Mouse (Mus musculus) stomach, embryonic 14.5 days (tissue): Measurements from ENCODE around the gene Car12. TPM values are rescaled to one million over a fixed set of nuclear protein-coding genes. Genes with fewer than 3 reads are reported as not detected.
A peak's percentile ranks its signal among the peaks of the same experiment; 100 is the strongest.

ENCODE experiments used
- ATAC-seq: fragments of 200-750 bp; cut with Nextera tagmentation; 2 replicates; pipeline ENCODE4 v1.8.0; 2017; ENCODE audit warnings: low read depth, moderate TSS enrichment; ENCODE audit not compliant: insufficient number of reproducible peaks, insufficient read depth, low FRiP score
- H3K27ac ChIP-seq: fragments of 300-500 bp; sonication (generic); 2 replicates; pipeline ENCODE4 v1.5.1; 2014; ENCODE audit warnings: mild to moderate bottlenecking, low read length, moderate library complexity, mixed read lengths
- H3K27me3 ChIP-seq: fragments of 300-500 bp; sonication (generic); 2 replicates; pipeline ENCODE4 v1.6.1; 2014; ENCODE audit warnings: low read length, control low read depth, mixed read lengths; ENCODE audit not compliant: control insufficient read depth, insufficient read depth
- H3K36me3 ChIP-seq: fragments of 300-500 bp; sonication (generic); 2 replicates; pipeline ENCODE4 v1.6.1; 2014; ENCODE audit warnings: mild to moderate bottlenecking, control low read depth, low read length, moderate library complexity, mixed read lengths; ENCODE audit not compliant: control insufficient read depth, insufficient read depth
- H3K4me1 ChIP-seq: fragments of 300-500 bp; sonication (generic); 2 replicates; pipeline ENCODE4 v1.6.1; 2014; ENCODE audit warnings: low read length, control low read depth, mixed read lengths; ENCODE audit not compliant: control insufficient read depth, insufficient read depth
- H3K4me2 ChIP-seq: fragments of 300-500 bp; sonication (generic); replicated peaks from 2 replicates; pipeline ENCODE4 v1.6.1; 2014; ENCODE audit warnings: low read depth, low read length, control low read depth
- H3K4me3 ChIP-seq: fragments of 300-500 bp; sonication (generic); 2 replicates; pipeline ENCODE4 v1.5.1; 2014; ENCODE audit warnings: low read depth, low read length, control low read depth
- H3K9ac ChIP-seq: fragments of 300-500 bp; sonication (generic); replicated peaks from 2 replicates; pipeline ENCODE4 v1.6.1; 2014; ENCODE audit warnings: low read depth, mild to moderate bottlenecking, control low read depth, low read length, moderate library complexity, mixed read lengths
- H3K9me3 ChIP-seq: fragments of 300-500 bp; sonication (generic); 2 replicates; pipeline ENCODE4 v1.6.1; 2016; ENCODE audit warnings: low read depth, low read length, control low read depth; ENCODE audit not compliant: control insufficient read depth
- WGBS: fragments of 180-500 bp; shearing (Covaris S2); extraction: QIAGEN DNeasy Blood & Tissue Kit; methylation state at CpG from one replicate; pipeline ENCODE4 v1.1.7; 2014; 5-methylcytosine and 5-hydroxymethylcytosine counted together
- polyA plus RNA-seq: library from polyadenylated mRNA; unstranded; fragments of >200 nt; fragmentation: Nextera tagmentation; extraction: Ambion mirVana; gene quantifications from 2 replicates; pipeline ENCODE4 v1.2.1, GENCODE M21; 2014

The Car12 gene
- polyA plus RNA-seq, 1 experiment from 2014 or later, result 7.9 TPM

DNA sequence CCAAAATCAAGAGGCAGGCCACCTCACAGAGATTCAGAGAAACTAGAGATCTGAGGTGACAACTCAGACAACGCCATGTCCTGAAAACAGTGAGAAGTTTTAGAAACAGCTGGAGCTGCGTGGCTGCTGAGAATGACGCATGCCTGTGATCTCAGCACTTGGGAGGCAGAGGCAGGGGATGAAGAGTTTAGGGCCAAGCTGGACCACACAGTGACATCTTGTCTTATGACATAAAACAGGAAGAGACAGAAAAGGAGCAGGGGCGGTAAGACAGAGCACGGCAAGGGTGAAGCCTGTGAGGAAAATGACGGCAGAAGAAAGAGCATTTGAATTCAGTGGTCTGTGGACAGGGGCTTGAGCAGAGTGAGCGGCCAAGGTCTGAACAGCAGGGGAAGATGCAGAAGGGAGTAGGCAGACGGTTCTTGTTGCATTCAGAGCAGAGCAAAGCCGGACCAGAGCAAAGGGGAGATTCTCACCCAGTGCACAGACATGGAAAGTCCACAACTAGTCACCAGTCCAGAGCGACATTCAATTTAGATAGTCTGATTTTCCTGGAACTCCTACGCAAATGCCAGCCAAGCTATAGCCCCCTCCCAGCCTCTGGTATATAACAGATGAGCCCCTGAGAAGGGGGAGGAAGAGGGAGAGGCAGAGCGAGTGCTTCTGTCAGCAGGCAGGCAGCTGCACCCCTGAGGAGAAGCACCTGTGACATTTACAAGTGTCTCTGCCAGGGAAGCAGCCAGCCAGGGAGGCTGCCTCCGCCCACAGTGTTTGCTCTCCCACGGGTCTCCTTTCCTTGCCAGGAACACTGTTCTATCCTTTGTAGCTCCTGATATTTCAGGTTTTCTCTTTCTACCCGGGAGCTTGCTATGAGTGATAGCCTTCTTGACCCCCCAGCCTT lies 19.6 kb downstream of the Car12 start:
- 17% methylated on average over 14 of the region's 15 CpGs for WGBS
- Histone ChIP-seq H3K27me3 (no peaks in the 10 kb centered on the region), H3K4me2 (peak overlapping the region; percentile 16), H3K9ac (0 out of 2 replicates have a peak overlapping the region, but pooled peaks have one; percentile 0), H3K4me3 (no peak overlapping the region), H3K9me3 (no peaks in the 10 kb centered on the region), H3K27ac (peak overlapping the region; percentile 48), H3K4me1 (peaks cover 5% of the 10 kb centered on the region), H3K36me3 (no peaks in the 10 kb centered on the region)
- peak; percentile 67; the same call in 1 of the 2 replicates for ATAC-seq

DNA sequence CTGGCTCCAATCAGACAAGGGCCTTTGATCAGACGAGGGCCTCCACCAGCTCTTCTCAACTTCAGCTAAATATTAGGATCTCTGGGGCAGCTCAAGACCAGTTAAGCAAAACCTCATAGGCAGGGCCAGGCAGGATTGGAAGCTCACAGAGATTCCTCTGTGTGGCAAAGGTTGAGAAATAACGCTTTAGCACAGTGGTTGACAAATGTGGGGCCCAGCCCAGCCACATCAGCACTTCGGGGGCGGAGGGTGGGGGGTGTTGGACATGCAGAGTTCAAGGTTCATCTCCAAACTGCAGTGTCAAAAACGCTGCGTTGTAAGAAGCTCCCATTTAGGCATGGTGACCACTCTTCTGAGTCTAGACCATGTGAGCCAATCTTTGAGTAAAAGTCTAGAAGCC lies 21.1 kb downstream of the Car12 start:
- no peak for ATAC-seq
- H3K4me1 ChIP-seq, result peaks cover 5% of the 10 kb centered on the region
- no peaks in the 10 kb centered on the region for H3K36me3 ChIP-seq
- H3K9ac ChIP-seq, result no peak overlapping the region
- H3K27me3 ChIP-seq, result no peaks in the 10 kb centered on the region
- no peak overlapping the region for H3K27ac ChIP-seq
- H3K4me3 ChIP-seq, result no peak overlapping the region
- WGBS, result 73% methylated on average over 6 of the region's 6 CpGs
- no peaks in the 10 kb centered on the region for H3K9me3 ChIP-seq
- no peak overlapping the region for H3K4me2 ChIP-seq

DNA sequence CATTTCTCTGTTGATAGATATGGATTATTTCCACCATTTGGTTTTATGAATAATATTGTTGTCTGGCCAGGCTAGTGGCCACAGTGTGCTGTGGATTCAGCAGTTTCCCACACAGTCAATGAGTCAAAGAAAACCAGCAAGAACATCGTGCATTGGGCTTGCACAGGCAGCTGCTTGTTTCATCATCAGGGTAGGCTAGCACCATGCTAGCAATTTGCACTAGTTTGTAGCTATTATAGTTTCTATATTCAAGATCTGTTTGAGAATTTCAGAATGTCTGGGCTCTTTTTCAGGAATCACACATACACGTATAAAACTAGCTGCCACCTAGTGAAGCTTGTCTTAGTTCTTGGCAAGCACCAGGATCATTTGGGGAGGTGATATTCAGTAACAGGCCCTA lies 21.6 kb downstream of the Car12 start:
- ATAC-seq, result no peak
- Histone ChIP-seq H3K4me1 (peaks cover 5% of the 10 kb centered on the region), H3K4me2 (no peak overlapping the region), H3K9me3 (no peaks in the 10 kb centered on the region), H3K9ac (no peak overlapping the region), H3K4me3 (no peak overlapping the region), H3K27ac (no peak overlapping the region), H3K27me3 (no peaks in the 10 kb centered on the region), H3K36me3 (no peaks in the 10 kb centered on the region)
- 82% methylated on average over 2 of the region's 2 CpGs for WGBS

DNA sequence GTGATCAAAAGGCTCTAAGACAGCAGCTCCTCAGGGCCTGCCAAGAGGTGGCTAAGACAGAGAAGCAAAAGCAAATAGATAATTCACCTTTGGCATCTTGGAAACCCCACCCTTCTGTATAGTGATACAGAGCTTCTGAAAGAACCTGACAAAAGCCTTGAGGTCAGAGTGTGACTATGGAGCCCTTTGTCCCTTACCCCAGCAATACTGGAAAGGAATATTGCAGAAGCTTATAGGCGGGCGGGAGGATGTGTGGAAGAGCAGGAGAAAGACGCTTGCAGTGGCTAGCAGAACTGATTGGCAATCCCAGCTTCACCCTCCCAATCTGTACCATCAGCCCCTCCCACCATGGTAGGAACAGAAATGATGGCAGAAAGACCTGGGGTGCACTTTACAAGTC lies 22.5 kb downstream of the Car12 start:
- Histone ChIP-seq H3K9me3 (no peaks in the 10 kb centered on the region), H3K4me1 (peaks cover 5% of the 10 kb centered on the region), H3K27ac (no peak overlapping the region), H3K27me3 (no peaks in the 10 kb centered on the region), H3K9ac (no peak overlapping the region), H3K36me3 (no peaks in the 10 kb centered on the region), H3K4me2 (no peak overlapping the region), H3K4me3 (no peak overlapping the region)
- 74% methylated on average over 3 of the region's 3 CpGs for WGBS
- ATAC-seq, result no peak

DNA sequence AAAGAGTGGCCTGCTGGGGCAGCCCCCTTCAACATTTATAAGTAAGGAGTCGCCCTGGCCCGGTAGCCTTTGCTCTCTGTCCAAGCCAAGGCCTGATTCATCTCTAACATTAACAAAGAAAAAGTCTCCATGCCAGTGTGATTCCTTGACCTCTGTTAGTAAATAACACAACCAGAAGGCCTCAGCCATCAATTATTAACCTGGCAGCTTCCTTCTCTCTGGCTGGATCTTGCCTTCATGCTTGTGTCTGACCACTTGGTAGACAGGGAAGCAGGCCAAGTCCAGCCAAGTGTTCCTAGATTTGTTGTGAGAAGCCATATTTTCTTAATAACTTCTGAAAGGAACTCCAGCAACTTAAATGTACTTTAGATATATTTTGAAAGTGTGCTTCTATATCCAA lies 23.1 kb downstream of the Car12 start:
- ATAC-seq, result no peak
- H3K27me3 ChIP-seq, result no peaks in the 10 kb centered on the region
- H3K4me2 ChIP-seq, result no peak overlapping the region
- H3K9me3 ChIP-seq, result no peaks in the 10 kb centered on the region
- no peak overlapping the region for H3K4me3 ChIP-seq
- H3K27ac ChIP-seq, result no peak overlapping the region
- no peak overlapping the region for H3K9ac ChIP-seq
- H3K36me3 ChIP-seq, result no peaks in the 10 kb centered on the region
- peaks cover 5% of the 10 kb centered on the region for H3K4me1 ChIP-seq
- 69% methylated on average over 2 of the region's 2 CpGs for WGBS

DNA sequence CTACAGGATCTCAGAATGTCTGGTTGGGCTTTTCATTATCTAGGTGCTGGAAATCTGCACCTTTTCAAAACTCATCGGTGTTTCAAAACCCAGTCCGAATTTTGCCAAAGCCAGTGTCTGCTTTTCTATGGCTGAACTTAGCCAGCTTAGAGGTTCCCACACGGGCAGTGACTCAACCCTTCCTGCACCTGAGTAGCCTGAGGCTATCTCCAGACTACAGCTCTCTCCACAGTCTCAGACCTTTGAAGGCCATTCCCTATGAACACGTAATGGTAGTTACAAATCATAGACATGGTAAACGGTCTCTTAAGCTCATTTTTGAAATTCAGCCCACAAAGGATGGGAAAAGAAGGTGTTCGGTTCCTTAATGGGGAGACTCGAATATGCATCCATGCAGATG lies 26.0 kb downstream of the Car12 start:
- no peak for ATAC-seq
- H3K9me3 ChIP-seq, result no peaks in the 10 kb centered on the region
- WGBS, result 82% methylated on average over 7 of the region's 7 CpGs

DNA sequence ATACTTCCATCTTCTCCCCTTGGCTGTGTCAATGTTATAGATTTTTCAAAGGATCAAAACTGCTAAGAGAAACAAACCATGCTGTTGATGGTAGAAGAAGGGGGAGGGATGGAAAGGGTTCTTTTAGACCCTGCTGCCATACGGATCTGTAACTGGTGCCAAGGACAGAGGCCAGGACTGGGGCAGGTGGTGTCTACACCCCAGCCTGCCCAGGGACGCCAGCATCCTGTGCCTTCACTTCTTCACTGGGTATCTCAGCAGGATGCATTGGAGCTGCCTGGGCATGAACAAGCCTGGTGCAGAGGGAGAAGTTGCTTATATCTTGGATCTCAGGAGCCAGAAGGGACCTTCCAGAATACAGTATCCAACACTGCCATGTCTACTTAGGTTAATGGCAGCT lies 31.0 kb downstream of the Car12 start:
- H3K4me1 ChIP-seq, result no peaks in the 10 kb centered on the region
- H3K27ac ChIP-seq, result no peak overlapping the region
- no peaks in the 10 kb centered on the region for H3K36me3 ChIP-seq
- H3K9ac ChIP-seq, result no peak overlapping the region
- no peaks in the 10 kb centered on the region for H3K27me3 ChIP-seq
- ATAC-seq, result no peak
- H3K4me3 ChIP-seq, result no peak overlapping the region
- no peaks in the 10 kb centered on the region for H3K9me3 ChIP-seq
- 74% methylated on average over 2 of the region's 2 CpGs for WGBS
- no peak overlapping the region for H3K4me2 ChIP-seq

More for the DNA sequence above, 26.0 kb downstream of the Car12 start:
- Histone ChIP-seq H3K36me3 (no peaks in the 10 kb centered on the region), H3K4me2 (no peak overlapping the region), H3K9ac (no peak overlapping the region), H3K27ac (no peak overlapping the region), H3K27me3 (no peaks in the 10 kb centered on the region), H3K4me1 (no peaks in the 10 kb centered on the region), H3K4me3 (no peak overlapping the region)

DNA sequence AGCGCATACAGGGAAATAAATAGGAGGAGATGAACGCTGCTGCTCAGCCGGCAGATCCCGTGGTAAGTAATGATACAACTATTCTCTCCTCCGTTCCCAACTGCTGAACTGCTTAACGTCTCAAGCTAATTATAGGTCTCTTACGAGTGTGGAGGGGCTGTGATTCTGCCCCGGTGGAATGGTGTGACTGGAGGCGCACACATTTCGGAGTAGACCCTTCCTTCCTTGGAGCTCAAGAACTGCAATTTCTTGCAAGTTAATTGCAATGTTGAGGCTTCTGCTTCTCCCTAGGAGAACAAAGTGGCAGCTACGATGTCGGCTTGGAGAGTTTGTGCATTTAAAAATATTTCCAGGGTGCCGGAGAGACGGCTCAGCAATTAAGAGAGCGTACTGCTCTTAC lies 34.9 kb downstream of the Car12 start:
- no peak for ATAC-seq
- 88% methylated on average over 15 of the region's 15 CpGs for WGBS
- no peaks in the 10 kb centered on the region for H3K27me3 ChIP-seq
- no peaks in the 10 kb centered on the region for H3K4me1 ChIP-seq
- H3K4me2 ChIP-seq, result no peak overlapping the region
- no peak overlapping the region for H3K27ac ChIP-seq
- no peaks in the 10 kb centered on the region for H3K36me3 ChIP-seq
- no peak overlapping the region for H3K9ac ChIP-seq
- no peak overlapping the region for H3K4me3 ChIP-seq
- H3K9me3 ChIP-seq, result no peaks in the 10 kb centered on the region

DNA sequence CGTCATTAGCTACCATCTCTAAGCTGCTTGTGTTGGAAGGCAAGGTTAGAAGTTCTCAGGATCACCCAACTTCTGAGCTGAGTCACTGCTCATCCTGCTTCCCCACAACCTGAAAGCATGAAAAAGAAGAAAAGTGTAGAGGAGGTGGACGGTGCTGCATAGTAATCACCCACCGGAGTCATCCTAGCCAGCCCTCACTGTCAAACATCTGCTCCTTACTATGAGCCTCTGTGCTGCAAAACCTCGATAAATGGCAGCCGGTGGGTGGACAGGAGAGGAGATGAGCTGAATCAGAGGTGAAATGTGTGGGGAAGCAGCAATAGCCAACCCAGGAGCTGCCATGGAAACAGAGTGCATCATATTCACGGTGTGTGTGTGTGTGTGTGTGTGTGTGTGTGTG lies 39.4 kb downstream of the Car12 start:
- Histone ChIP-seq H3K27me3 (no peaks in the 10 kb centered on the region), H3K4me3 (no peak overlapping the region), H3K4me1 (no peaks in the 10 kb centered on the region), H3K27ac (no peak overlapping the region), H3K9me3 (no peaks in the 10 kb centered on the region), H3K36me3 (no peaks in the 10 kb centered on the region), H3K9ac (no peak overlapping the region), H3K4me2 (no peak overlapping the region)
- WGBS, result 80% methylated on average over 6 of the region's 6 CpGs
- ATAC-seq, result no peak
